Mouse (Mus musculus) c-Kit-positive CD71-negative TER-119-negative erythroid progenitor cells, embryonic 14.5 days (primary cell): ENCODE measurements around the gene Cct3.
A peak's percentile ranks its signal among the peaks of the same experiment; 100 is the strongest.
"Not testable (repeated sequence)": the region's sequence is repeated elsewhere in the genome, so short reads cannot be mapped to it uniquely, and the experiment has no call there.

ENCODE experiments used
- DNase-seq: peaks from one replicate; pipeline ENCODE4 v3.0.0-alpha.2; 2013; ENCODE audit warnings: low read depth

Cct3 gene

GRCm38 (mm10) chr3:88296561-88297318 is at the start of gene Cct3, which contains the start of gene Tsacc:
TSS of gene Cct3 (plus strand) at chr3:88297116.
TSS of gene Tsacc (minus strand) at chr3:88296999.
- peak; percentile 98 for DNase-seq

DNA sequence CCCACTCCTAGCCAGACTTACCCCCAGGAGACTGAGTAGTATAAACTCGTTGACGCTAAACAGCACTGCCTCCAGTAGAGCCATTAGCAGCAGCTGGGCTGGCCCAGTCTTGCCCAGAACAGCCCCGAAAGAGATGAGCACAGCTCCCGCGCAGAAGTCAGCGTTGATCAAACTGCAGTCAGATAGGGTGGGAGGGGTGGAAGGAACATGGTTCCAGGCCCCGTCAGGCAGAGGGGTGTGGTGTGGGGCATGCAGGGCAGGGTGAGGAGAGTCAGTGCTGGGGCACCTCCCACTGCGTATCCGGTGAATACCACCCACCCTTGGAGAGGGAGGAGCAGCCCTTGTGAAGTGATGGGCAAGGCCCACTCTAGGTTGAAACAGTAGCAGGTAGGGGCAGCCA is 49.2 kb upstream of the Cct3 start:
- DNase-seq: no peak

- no peak for DNase-seq
Measured at GRCm38 (mm10) chr3:88248406-88248805, 48.5 kb upstream of the Cct3 start.

GRCm38 (mm10) chr3:88252739-88253138 is 44.2 kb upstream of the Cct3 start:
- no peak for DNase-seq

- no peak for DNase-seq
Measured at GRCm38 (mm10) chr3:88254268-88254926, 42.5 kb upstream of the Cct3 start, which contains the start of gene Rhbg. TSS of gene Rhbg (minus strand) at chr3:88254709.

GRCm38 (mm10) chr3:88255950-88256349 is 41.0 kb upstream of the Cct3 start:
- no peak for DNase-seq

DNA sequence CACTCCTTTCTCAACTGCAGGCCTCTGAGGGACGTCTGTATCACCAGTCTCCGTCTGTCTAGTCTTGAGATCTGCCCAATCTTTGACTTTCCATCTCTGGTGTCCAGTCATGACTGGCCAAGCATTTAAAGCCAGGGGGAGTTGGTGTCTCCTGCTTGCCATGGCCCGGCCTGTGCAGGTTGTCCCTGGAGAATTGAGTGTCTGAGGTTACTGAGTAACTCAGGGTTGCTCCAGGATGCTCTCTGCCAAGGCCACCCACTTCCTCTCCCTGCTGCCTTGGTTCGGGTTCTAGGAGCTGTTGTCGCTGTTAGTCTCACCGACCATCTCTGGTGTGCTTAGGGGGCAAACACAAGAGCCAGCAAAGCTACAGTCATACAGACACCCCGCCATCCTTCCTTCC is 40.5 kb upstream of the Cct3 start:
- DNase-seq: no peak

- DNase-seq: no peak
Measured at GRCm38 (mm10) chr3:88262346-88262745, 34.6 kb upstream of the Cct3 start.

DNA sequence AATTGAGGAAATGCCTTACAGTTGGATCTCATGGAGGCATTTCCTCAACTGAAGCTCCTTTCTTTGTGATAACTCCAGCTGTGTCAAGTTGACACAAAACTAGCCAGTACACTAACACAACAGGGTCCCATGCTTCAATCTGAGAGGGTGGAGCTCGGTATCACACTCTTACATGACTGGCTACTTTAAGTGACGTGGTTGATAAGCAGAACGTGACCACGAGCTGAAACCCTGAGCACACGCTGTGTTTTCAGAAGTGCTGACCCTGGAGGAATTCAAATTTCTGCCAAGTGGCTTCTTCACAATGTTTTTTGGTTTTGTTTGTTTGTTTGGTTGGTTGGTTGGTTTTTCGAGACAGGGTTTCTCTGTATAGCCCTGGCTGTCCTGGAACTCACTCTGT is 28.9 kb upstream of the Cct3 start:
- not testable (repeated sequence) for DNase-seq

- DNase-seq: no peak
Measured at GRCm38 (mm10) chr3:88268991-88269390, 27.9 kb upstream of the Cct3 start.

DNA sequence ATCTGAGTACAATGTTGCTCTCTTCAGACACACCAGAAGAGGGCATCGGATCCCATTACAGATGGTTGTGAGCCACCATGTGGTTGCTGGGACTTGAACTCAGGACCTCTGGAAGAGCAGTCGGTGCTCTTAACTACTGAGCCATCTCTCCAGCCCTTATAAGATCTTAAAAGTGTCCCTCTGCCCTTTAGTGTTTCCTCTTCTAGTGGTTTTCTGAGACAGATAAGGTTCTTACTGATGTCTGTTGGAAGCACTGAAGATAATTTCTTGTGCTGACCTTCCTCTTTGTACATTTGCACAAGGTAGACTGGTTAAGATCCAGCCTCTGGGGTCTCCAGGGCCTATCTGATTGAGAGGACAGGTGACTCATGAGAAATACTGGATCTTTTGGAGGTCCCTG is 25.6 kb upstream of the Cct3 start:
- not testable (repeated sequence) for DNase-seq

GRCm38 (mm10) chr3:88271859-88272258 is 25.1 kb upstream of the Cct3 start:
- no peak for DNase-seq

GRCm38 (mm10) chr3:88274002-88274401 is 22.9 kb upstream of the Cct3 start:
- no peak for DNase-seq

GRCm38 (mm10) chr3:88276121-88276520 is 20.8 kb upstream of the Cct3 start:
- no peak for DNase-seq

GRCm38 (mm10) chr3:88276529-88277143 is 20.3 kb upstream of the Cct3 start:
- no peak for DNase-seq

GRCm38 (mm10) chr3:88280035-88280434 is 16.9 kb upstream of the Cct3 start:
- no peak for DNase-seq

DNA sequence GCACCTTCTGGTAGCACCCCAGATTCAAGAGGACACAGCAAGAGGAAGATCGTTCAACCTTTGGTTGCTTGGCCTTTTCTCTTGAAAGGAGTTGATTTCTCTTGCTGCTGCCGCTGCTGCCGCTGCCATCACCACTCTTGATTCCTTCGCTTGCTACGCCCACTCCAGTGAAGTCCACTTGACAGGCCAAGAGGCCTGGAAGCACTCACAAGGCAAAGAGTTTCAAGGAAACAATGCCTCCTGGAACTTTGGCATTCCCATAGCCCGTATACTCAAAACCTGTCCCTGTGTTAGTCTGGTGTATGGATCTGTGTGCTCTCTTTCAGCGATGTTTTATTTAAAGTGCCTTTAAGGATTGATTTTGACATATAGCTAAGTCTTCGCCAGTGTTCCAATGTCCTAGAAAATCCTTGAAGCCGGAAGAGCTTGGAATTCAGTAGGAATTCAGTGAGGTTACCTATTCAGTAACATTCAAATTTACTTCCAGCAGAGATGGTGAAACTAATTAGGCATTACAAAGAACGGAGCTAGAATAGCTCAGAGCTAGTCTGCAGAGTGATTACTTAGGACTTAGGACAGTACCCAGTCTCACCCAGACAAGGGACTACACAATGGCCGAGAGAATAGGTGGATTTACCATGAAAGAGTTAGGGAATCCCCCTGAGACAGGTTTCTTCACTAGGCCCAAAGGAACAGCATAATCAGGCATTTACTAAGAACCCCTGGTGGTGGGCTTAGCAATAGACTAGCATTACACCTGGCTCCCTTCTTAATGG is 15.6 kb upstream of the Cct3 start:
- not testable (repeated sequence) for DNase-seq

- DNase-seq: not testable (repeated sequence)
Measured at GRCm38 (mm10) chr3:88284815-88285564, 11.9 kb upstream of the Cct3 start.

DNA sequence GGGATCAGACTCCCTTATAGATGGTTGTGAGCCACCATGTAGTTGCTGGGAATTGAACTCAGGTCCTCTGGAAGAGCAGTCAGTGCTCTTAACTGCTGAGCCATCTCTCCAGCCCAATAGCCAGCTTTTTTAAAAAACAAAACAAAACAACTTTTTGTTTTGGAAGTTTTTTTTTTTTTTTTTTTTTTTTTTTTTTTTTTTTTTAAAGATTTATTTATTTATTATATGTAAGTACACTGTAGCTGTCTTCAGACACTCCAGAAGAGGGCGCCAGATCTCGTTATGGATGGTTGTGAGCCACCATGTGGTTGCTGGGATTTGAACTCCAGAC is 11.4 kb upstream of the Cct3 start:
- not testable (repeated sequence) for DNase-seq

GRCm38 (mm10) chr3:88287110-88287509 is 9.8 kb upstream of the Cct3 start, which contains the start of gene Gm38392:
TSS of gene Gm38392 (minus strand) at chr3:88287210.
- DNase-seq: no peak

DNA sequence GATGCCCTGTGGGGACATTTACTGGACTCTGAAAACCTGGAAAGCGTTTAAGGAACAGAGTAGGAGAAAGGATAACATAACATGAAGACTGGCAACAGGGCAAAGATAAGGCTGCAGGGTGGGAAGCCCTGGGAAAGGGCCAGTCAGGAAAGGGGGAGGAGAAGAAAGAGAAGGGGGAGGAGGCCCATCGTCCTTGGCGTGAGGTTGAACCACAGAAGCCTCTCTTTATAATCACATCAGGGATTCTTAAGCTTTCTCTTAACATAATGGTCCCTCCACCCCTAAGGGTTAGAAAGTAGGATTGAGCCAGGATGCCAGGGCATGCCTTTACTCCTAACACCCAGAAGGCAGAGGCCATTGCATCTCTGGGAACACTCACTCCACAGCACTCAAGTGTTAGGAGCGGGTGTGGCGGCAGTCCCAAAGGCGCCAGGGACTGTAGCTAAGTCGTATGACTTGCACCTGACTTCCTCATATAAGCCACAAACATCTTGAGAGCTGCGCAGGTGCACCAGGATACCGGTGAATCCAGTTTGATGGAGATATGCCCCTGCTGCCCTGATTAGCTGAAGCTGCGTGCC is 8.7 kb upstream of the Cct3 start:
- DNase-seq: not testable (repeated sequence)
